Mouse (Mus musculus): ENCODE measurements around the gene Gm9944. TPM values are rescaled to one million over a fixed set of nuclear protein-coding genes. Genes with fewer than 3 reads are reported as not detected.

Gene Gm9944
- polyA plus RNA-seq, 1 experiment from 2014 or later: not detected

Other genes starting within 250 kb of the Gm9944 start
- not detected in 2 replicates for gene C87977, start 240.0 kb downstream of the Gm9944 start, polyA plus RNA-seq (2014; fragmentation: Nextera tagmentation; extraction: Ambion mirVana)
- gene Pramel5, start 172.8 kb downstream of the Gm9944 start, polyA plus RNA-seq (2014; fragmentation: Nextera tagmentation; extraction: Ambion mirVana): not detected in 2 replicates
- gene Gm13128, start 123.1 kb downstream of the Gm9944 start, polyA plus RNA-seq (2014; fragmentation: Nextera tagmentation; extraction: Ambion mirVana): not detected in 2 replicates
- not detected in 2 replicates for gene Gm13119, start 95.4 kb downstream of the Gm9944 start, polyA plus RNA-seq (2014; fragmentation: Nextera tagmentation; extraction: Ambion mirVana)
- not detected in 2 replicates for gene Pramef20, start 75.4 kb downstream of the Gm9944 start, polyA plus RNA-seq (2014; fragmentation: Nextera tagmentation; extraction: Ambion mirVana)
- gene Pramef12, start 44.9 kb downstream of the Gm9944 start, polyA plus RNA-seq (2014; fragmentation: Nextera tagmentation; extraction: Ambion mirVana): 0.11 TPM in 1 of 2 replicates, not detected in the other
- gene 1700012P22Rik, start 14.5 kb downstream of the Gm9944 start, polyA plus RNA-seq (2014; fragmentation: Nextera tagmentation; extraction: Ambion mirVana): not detected in 2 replicates
- gene Aadacl3, start 10.4 kb upstream of the Gm9944 start, polyA plus RNA-seq (2014; fragmentation: Nextera tagmentation; extraction: Ambion mirVana): not detected in 2 replicates
- gene 9430007A20Rik, start 66.5 kb upstream of the Gm9944 start, polyA plus RNA-seq (2014; fragmentation: Nextera tagmentation; extraction: Ambion mirVana): not detected in 2 replicates
- not detected in 2 replicates for gene Gm13124, start 111.8 kb upstream of the Gm9944 start, polyA plus RNA-seq (2014; fragmentation: Nextera tagmentation; extraction: Ambion mirVana)
- gene Aadacl4, start 160.4 kb upstream of the Gm9944 start, polyA plus RNA-seq (2014; fragmentation: Nextera tagmentation; extraction: Ambion mirVana): not detected in 2 replicates
- not detected in 2 replicates for gene Gm436, start 233.1 kb upstream of the Gm9944 start, polyA plus RNA-seq (2014; fragmentation: Nextera tagmentation; extraction: Ambion mirVana)

Measured in intestine, embryonic 14.5 days (tissue).